Mouse (Mus musculus) gastrocnemius, postnatal 25 days (tissue): ENCODE measurements around the gene Hoxc12. TPM values are rescaled to one million over a fixed set of nuclear protein-coding genes. Genes with fewer than 3 reads are reported as not detected.

Source experiments
- DNase-seq: peaks from one replicate; pipeline ENCODE4 v3.0.0; 2022
- long read RNA-seq, 2 experiments: library from polyadenylated mRNA; stranded (forward); transcript quantifications; one replicate each; pipeline ENCODE4 v2.0.0; 2021
- total RNA-seq, 2 experiments: library from RNA; stranded (reverse); gene quantifications; 1 replicate in 1 of 2; 2 replicates in 1 of 2; pipeline ENCODE4 v1.2.3; 2021

Hoxc12 gene
- total RNA-seq: not detected
- long read RNA-seq, experiment 1: 0 reads
- long read RNA-seq, experiment 2: 0 reads

- no peak for DNase-seq
Observed at GRCm38 (mm10) chr15:102936279-102936972, at the start of gene Hoxc12. TSS of gene Hoxc12 (plus strand) at chr15:102936757.

GRCm38 (mm10) chr15:102895115-102895514 lies 41.4 kb upstream of the Hoxc12 start:
- no peak for DNase-seq

- DNase-seq: no peak
Observed at GRCm38 (mm10) chr15:102904946-102905345, 31.6 kb upstream of the Hoxc12 start.

- no peak for DNase-seq
Observed at GRCm38 (mm10) chr15:102909536-102909935, 27.0 kb upstream of the Hoxc12 start.

- DNase-seq: no peak
Observed at GRCm38 (mm10) chr15:102910038-102910437, 26.5 kb upstream of the Hoxc12 start.

GRCm38 (mm10) chr15:102910496-102911095 lies 26.0 kb upstream of the Hoxc12 start:
- no peak for DNase-seq

- DNase-seq: no peak
Observed at GRCm38 (mm10) chr15:102913038-102913585, 23.4 kb upstream of the Hoxc12 start.

GRCm38 (mm10) chr15:102917972-102918572 lies 18.5 kb upstream of the Hoxc12 start:
- no peak for DNase-seq

- no peak for DNase-seq
Observed at GRCm38 (mm10) chr15:102918611-102919265, 17.8 kb upstream of the Hoxc12 start.

GRCm38 (mm10) chr15:102919336-102920180 lies 17.0 kb upstream of the Hoxc12 start:
- DNase-seq: no peak

- DNase-seq: peak; percentile 67
Observed at GRCm38 (mm10) chr15:102920619-102921018, 15.9 kb upstream of the Hoxc12 start.

GRCm38 (mm10) chr15:102921053-102922011 lies 15.2 kb upstream of the Hoxc12 start, which contains the start of gene Hoxc13:
TSS of gene Hoxc13 (plus strand) at chr15:102921103.
- DNase-seq: no peak

- peak; percentile 23 for DNase-seq
Observed at GRCm38 (mm10) chr15:102922012-102922362, 14.6 kb upstream of the Hoxc12 start.

GRCm38 (mm10) chr15:102922636-102923500 lies 13.7 kb upstream of the Hoxc12 start:
- DNase-seq: no peak

GRCm38 (mm10) chr15:102927032-102927645 lies 9.4 kb upstream of the Hoxc12 start:
- DNase-seq: no peak

GRCm38 (mm10) chr15:102931706-102932358 lies 4.7 kb upstream of the Hoxc12 start:
- no peak for DNase-seq

GRCm38 (mm10) chr15:102934438-102934837 lies 2.1 kb upstream of the Hoxc12 start:
- DNase-seq: no peak

GRCm38 (mm10) chr15:102934897-102935296 lies 1.7 kb upstream of the Hoxc12 start:
- no peak for DNase-seq
